Mouse (Mus musculus): ENCODE measurements around the gene Cpsf6. TPM values are rescaled to one million over a fixed set of nuclear protein-coding genes. Genes with fewer than 3 reads are reported as not detected.

Cpsf6 gene
- total RNA-seq, 2 experiments from 2014 or later = 116 to 120 TPM

- DNase-seq (ENCODE audit: extremely low spot score in 1 of 2, low spot score in 2 of 2) = no peak
- no peak for TF ChIP-seq CTCF (IDR thresholded peaks at IDR 0.05)
- intact Hi-C loops (cut with DNase I) = no loop called here
These were observed 23.6 kb upstream of the Cpsf6 start for GRCm38 (mm10) chr10:117403344-117403953.

GRCm38 (mm10) chr10:117402403-117403333 lies 22.9 kb upstream of the Cpsf6 start:
- TF ChIP-seq CTCF (IDR thresholded peaks at IDR 0.05) = peak; percentile 62
- intact Hi-C loops (cut with DNase I) = no loop called here
- no peak overlapping the region for H3K27ac ChIP-seq
- DNase-seq (ENCODE audit: extremely low spot score in 1 of 2, low spot score in 2 of 2) = no peak
- H3K4me3 ChIP-seq = no peak overlapping the region

More at GRCm38 (mm10) chr10:117403344-117403953, 23.6 kb upstream of the Cpsf6 start:
- no peak overlapping the region for H3K27ac ChIP-seq
- H3K4me3 ChIP-seq = no peak overlapping the region

- DNase-seq (ENCODE audit: extremely low spot score in 1 of 2, low spot score in 2 of 2) = no peak
- intact Hi-C loops (cut with DNase I) = no loop called here
- Histone ChIP-seq H3K27ac (no peak overlapping the region), H3K4me3 (no peak overlapping the region)
- TF ChIP-seq CTCF (IDR thresholded peaks at IDR 0.05) = no peak
These were observed 21.5 kb upstream of the Cpsf6 start for GRCm38 (mm10) chr10:117401364-117401763.

- intact Hi-C loops (cut with DNase I) = no loop called here
- H3K4me3 ChIP-seq = no peak overlapping the region
- TF ChIP-seq CTCF (IDR thresholded peaks at IDR 0.05) = no peak
- H3K27ac ChIP-seq = no peak overlapping the region
- no peak for DNase-seq (ENCODE audit: extremely low spot score in 1 of 2, low spot score in 2 of 2)
These were observed 20.6 kb upstream of the Cpsf6 start for GRCm38 (mm10) chr10:117400246-117400954.

GRCm38 (mm10) chr10:117399839-117400238 lies 20.0 kb upstream of the Cpsf6 start:
- Histone ChIP-seq H3K27ac (no peak overlapping the region), H3K4me3 (no peak overlapping the region)
- TF ChIP-seq CTCF (IDR thresholded peaks at IDR 0.05) = no peak
- intact Hi-C loops (cut with DNase I) = no loop called here
- no peak for DNase-seq (ENCODE audit: extremely low spot score in 1 of 2, low spot score in 2 of 2)

GRCm38 (mm10) chr10:117399196-117399595 lies 19.4 kb upstream of the Cpsf6 start:
- no peak for DNase-seq (ENCODE audit: extremely low spot score in 1 of 2, low spot score in 2 of 2)
- intact Hi-C loops (cut with DNase I) = no loop called here
- Histone ChIP-seq H3K4me3 (no peak overlapping the region), H3K27ac (no peak overlapping the region)
- TF ChIP-seq CTCF (IDR thresholded peaks at IDR 0.05) = no peak

- no peak overlapping the region for H3K27ac ChIP-seq
- intact Hi-C loops (cut with DNase I) = no loop called here
- no peak for DNase-seq (ENCODE audit: extremely low spot score in 1 of 2, low spot score in 2 of 2)
- no peak overlapping the region for H3K4me3 ChIP-seq
- TF ChIP-seq CTCF (IDR thresholded peaks at IDR 0.05) = no peak
These were observed 18.4 kb upstream of the Cpsf6 start for GRCm38 (mm10) chr10:117398044-117398780.

GRCm38 (mm10) chr10:117397106-117397625 lies 17.4 kb upstream of the Cpsf6 start:
- no peak for TF ChIP-seq CTCF (IDR thresholded peaks at IDR 0.05)
- intact Hi-C loops (cut with DNase I) = no loop called here
- H3K27ac ChIP-seq = no peak overlapping the region
- H3K4me3 ChIP-seq = no peak overlapping the region
- DNase-seq (ENCODE audit: extremely low spot score in 1 of 2, low spot score in 2 of 2) = peak; percentile 28 to 53

GRCm38 (mm10) chr10:117396386-117397048 lies 16.7 kb upstream of the Cpsf6 start:
- no peak for TF ChIP-seq CTCF (IDR thresholded peaks at IDR 0.05)
- intact Hi-C loops (cut with DNase I) = no loop called here
- Histone ChIP-seq H3K27ac (no peak overlapping the region), H3K4me3 (no peak overlapping the region)
- no peak for DNase-seq (ENCODE audit: extremely low spot score in 1 of 2, low spot score in 2 of 2)

GRCm38 (mm10) chr10:117395801-117396200 lies 16.0 kb upstream of the Cpsf6 start:
- Histone ChIP-seq H3K27ac (no peak overlapping the region), H3K4me3 (no peak overlapping the region)
- intact Hi-C loops (cut with DNase I) = no loop called here
- no peak for TF ChIP-seq CTCF (IDR thresholded peaks at IDR 0.05)
- DNase-seq (ENCODE audit: extremely low spot score in 1 of 2, low spot score in 2 of 2) = no peak

Measured in left cerebral cortex, adult 2 months (tissue).